Mouse (Mus musculus): ENCODE measurements around the gene Pdcd1. TPM values are rescaled to one million over a fixed set of nuclear protein-coding genes. Genes with fewer than 3 reads are reported as not detected.
A peak's percentile ranks its signal among the peaks of the same experiment; 100 is the strongest.

The Pdcd1 gene
- polyA plus RNA-seq, 1 experiment from 2014 or later: not detected

GRCm38 (mm10) chr1:94057401-94057800 is 5.0 kb upstream of the Pdcd1 start:
- no peak overlapping the region for H3K27ac ChIP-seq
- H3K9ac ChIP-seq: no peak overlapping the region
- no peaks in the 10 kb centered on the region for H3K27me3 ChIP-seq (replicated peaks)
- no peak overlapping the region for H3K4me2 ChIP-seq (replicated peaks)
- no peak for ATAC-seq (ENCODE audit: low FRiP score, low read depth)
- no peaks in the 10 kb centered on the region for H3K4me1 ChIP-seq
- H3K4me3 ChIP-seq: no peak overlapping the region
- H3K9me3 ChIP-seq: no peaks in the 10 kb centered on the region
- no peaks in the 10 kb centered on the region for H3K36me3 ChIP-seq
- WGBS: 94% methylated on average over 2 of the region's 2 CpGs

GRCm38 (mm10) chr1:94055966-94056365 is 3.6 kb upstream of the Pdcd1 start:
- WGBS: 87% methylated on average over 3 of the region's 3 CpGs

GRCm38 (mm10) chr1:94054481-94054880 is 2.1 kb upstream of the Pdcd1 start:
- H3K9ac ChIP-seq: no peak overlapping the region
- H3K4me1 ChIP-seq: no peaks in the 10 kb centered on the region
- no peaks in the 10 kb centered on the region for H3K9me3 ChIP-seq
- H3K4me2 ChIP-seq (replicated peaks): no peak overlapping the region
- 74% methylated on average over 1 of the region's 1 CpGs for WGBS
- no peaks in the 10 kb centered on the region for H3K27me3 ChIP-seq (replicated peaks)
- no peaks in the 10 kb centered on the region for H3K36me3 ChIP-seq
- ATAC-seq (ENCODE audit: low FRiP score, low read depth): no peak
- H3K4me3 ChIP-seq: no peak overlapping the region
- H3K27ac ChIP-seq: no peak overlapping the region

More at GRCm38 (mm10) chr1:94055966-94056365, 3.6 kb upstream of the Pdcd1 start:
- no peak overlapping the region for H3K4me3 ChIP-seq
- no peak overlapping the region for H3K4me2 ChIP-seq (replicated peaks)
- no peaks in the 10 kb centered on the region for H3K9me3 ChIP-seq
- no peak overlapping the region for H3K27ac ChIP-seq
- no peak for ATAC-seq (ENCODE audit: low FRiP score, low read depth)
- no peaks in the 10 kb centered on the region for H3K27me3 ChIP-seq (replicated peaks)
- H3K9ac ChIP-seq: no peak overlapping the region
- no peaks in the 10 kb centered on the region for H3K4me1 ChIP-seq
- H3K36me3 ChIP-seq: no peaks in the 10 kb centered on the region

DNA sequence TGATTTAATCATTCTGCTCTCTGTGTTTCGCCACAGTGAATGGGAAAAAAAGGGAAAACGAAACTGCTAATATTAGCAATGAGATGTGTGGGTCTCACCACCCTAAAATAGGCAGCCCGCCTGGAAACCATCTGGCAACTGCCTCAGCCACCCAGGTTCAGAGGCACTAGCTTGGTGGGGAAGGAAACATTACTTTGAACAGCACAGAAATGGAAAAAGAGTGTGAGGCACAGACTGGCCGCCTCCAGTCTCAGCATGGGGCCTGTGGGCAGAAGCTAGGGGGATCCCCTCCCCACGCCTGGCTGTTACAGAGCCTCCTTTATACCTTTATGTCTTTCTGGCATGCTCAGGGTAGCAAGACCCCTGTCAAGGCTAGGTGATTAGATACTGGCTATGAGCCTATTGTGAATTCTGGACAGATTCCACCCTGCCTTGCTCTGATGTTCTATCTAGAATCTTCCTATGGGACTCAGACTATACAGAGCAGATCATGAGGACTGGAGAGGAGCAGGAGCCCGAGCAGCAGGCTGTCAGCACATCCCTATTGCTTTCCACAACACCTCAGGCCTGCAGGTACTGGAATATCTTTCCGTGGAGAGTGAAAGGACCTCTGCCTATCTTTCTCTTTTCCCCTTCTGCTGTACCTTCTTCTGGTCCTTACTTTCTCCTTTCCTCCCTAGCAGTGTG is 1.3 kb upstream of the Pdcd1 start:
- no peaks in the 10 kb centered on the region for H3K9me3 ChIP-seq
- H3K4me3 ChIP-seq: no peak overlapping the region
- no peaks in the 10 kb centered on the region for H3K4me1 ChIP-seq
- ATAC-seq (ENCODE audit: low FRiP score, low read depth): no peak
- no peak overlapping the region for H3K4me2 ChIP-seq (replicated peaks)
- H3K27ac ChIP-seq: no peak overlapping the region
- H3K9ac ChIP-seq: no peak overlapping the region
- no peaks in the 10 kb centered on the region for H3K36me3 ChIP-seq
- no peaks in the 10 kb centered on the region for H3K27me3 ChIP-seq (replicated peaks)
- WGBS: 70% methylated on average over 7 of the region's 7 CpGs

- H3K36me3 ChIP-seq: no peaks in the 10 kb centered on the region
- ATAC-seq (ENCODE audit: low FRiP score, low read depth): no peak
- H3K4me1 ChIP-seq: no peaks in the 10 kb centered on the region
- no peak overlapping the region for H3K27ac ChIP-seq
- H3K27me3 ChIP-seq (replicated peaks): no peaks in the 10 kb centered on the region
- H3K9me3 ChIP-seq: no peaks in the 10 kb centered on the region
- WGBS: 86% methylated on average over 5 of the region's 5 CpGs
- no peak overlapping the region for H3K4me2 ChIP-seq (replicated peaks)
- H3K9ac ChIP-seq: no peak overlapping the region
- no peak overlapping the region for H3K4me3 ChIP-seq
These were observed 1.2 kb downstream of the Pdcd1 start for GRCm38 (mm10) chr1:94051104-94051503.

- Histone ChIP-seq H3K4me2 (replicated peaks) (no peak overlapping the region), H3K4me3 (no peak overlapping the region), H3K4me1 (no peaks in the 10 kb centered on the region), H3K9ac (no peak overlapping the region), H3K9me3 (no peaks in the 10 kb centered on the region), H3K27ac (no peak overlapping the region), H3K27me3 (replicated peaks) (no peaks in the 10 kb centered on the region), H3K36me3 (no peaks in the 10 kb centered on the region)
- ATAC-seq (ENCODE audit: low FRiP score, low read depth): no peak
- 83% methylated on average over 4 of the region's 4 CpGs for WGBS
These were observed 5.8 kb downstream of the Pdcd1 start for GRCm38 (mm10) chr1:94046544-94046943.

GRCm38 (mm10) chr1:94045559-94045958 is 6.8 kb downstream of the Pdcd1 start:
- no peaks in the 10 kb centered on the region for H3K36me3 ChIP-seq
- no peak overlapping the region for H3K4me2 ChIP-seq (replicated peaks)
- H3K4me1 ChIP-seq: no peaks in the 10 kb centered on the region
- H3K27ac ChIP-seq: no peak overlapping the region
- ATAC-seq (ENCODE audit: low FRiP score, low read depth): no peak
- H3K9me3 ChIP-seq: no peaks in the 10 kb centered on the region
- WGBS: 75% methylated on average over 3 of the region's 3 CpGs
- H3K27me3 ChIP-seq (replicated peaks): no peaks in the 10 kb centered on the region
- no peak overlapping the region for H3K4me3 ChIP-seq
- no peak overlapping the region for H3K9ac ChIP-seq

- H3K9me3 ChIP-seq: no peaks in the 10 kb centered on the region
- no peak overlapping the region for H3K9ac ChIP-seq
- H3K4me2 ChIP-seq (replicated peaks): no peak overlapping the region
- 93% methylated on average over 2 of the region's 2 CpGs for WGBS
- no peak for ATAC-seq (ENCODE audit: low FRiP score, low read depth)
- H3K27ac ChIP-seq: no peak overlapping the region
- no peaks in the 10 kb centered on the region for H3K36me3 ChIP-seq
- H3K4me1 ChIP-seq: 0 out of 2 replicates have a peak, but pooled peaks cover 3% of the 10 kb centered on the region
- no peaks in the 10 kb centered on the region for H3K27me3 ChIP-seq (replicated peaks)
- H3K4me3 ChIP-seq: no peak overlapping the region
These were observed 12.0 kb downstream of the Pdcd1 start for GRCm38 (mm10) chr1:94040391-94040790.

DNA sequence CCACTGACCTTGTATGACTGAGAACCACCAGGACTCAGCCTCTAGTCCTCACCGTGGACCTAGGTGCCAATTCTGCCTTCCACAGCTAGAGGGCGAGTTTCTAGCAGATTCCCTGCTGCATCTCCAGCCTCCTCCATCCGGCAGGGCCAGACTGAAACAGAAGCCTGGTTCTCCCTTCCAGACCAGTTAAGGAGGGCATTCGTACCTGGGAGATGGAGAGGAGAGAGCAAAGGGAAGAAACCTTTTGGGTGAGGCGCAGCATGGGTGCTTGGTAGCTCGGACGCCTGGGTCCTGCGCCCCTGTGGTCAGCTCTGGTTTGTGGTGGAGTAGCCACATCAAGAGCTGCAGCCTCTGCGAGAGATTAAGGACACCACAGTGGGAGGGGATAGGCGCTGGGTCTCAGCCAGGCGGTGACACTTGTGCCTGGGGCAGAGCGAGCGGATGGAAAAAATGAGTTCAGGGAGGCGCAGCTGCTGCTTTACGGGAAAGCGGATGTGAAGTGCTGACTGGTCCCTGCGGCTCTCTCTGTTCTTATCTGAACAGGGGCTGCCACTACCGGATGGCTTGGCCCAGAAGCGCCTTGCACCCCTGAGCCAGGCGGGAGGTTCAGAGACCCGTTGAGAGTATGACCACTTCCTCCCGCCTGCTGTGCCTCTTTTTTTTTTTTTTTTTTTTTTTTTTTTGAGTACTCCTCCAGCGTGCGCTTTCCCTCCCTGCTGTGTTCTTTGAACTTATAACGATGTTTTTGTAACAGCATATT is 17.2 kb downstream of the Pdcd1 start:
- H3K9me3 ChIP-seq: no peaks in the 10 kb centered on the region
- H3K4me1 ChIP-seq: 0 out of 2 replicates have a peak, but pooled peaks cover 3% of the 10 kb centered on the region
- H3K27me3 ChIP-seq (replicated peaks): no peaks in the 10 kb centered on the region
- H3K9ac ChIP-seq: peak overlapping the region; percentile 57
- peak overlapping the region; percentile 30 for H3K4me3 ChIP-seq
- no peak overlapping the region for H3K27ac ChIP-seq
- no peaks in the 10 kb centered on the region for H3K36me3 ChIP-seq
- peak overlapping the region; percentile 70 for H3K4me2 ChIP-seq (replicated peaks)
- WGBS: 2% methylated on average over 24 of the region's 25 CpGs
- ATAC-seq (ENCODE audit: low FRiP score, low read depth): peak; percentile 94

- H3K9ac ChIP-seq: no peak overlapping the region
- H3K27me3 ChIP-seq (replicated peaks): no peaks in the 10 kb centered on the region
- no peak for ATAC-seq (ENCODE audit: low FRiP score, low read depth)
- H3K27ac ChIP-seq: no peak overlapping the region
- 92% methylated on average over 2 of the region's 2 CpGs for WGBS
- H3K9me3 ChIP-seq: no peaks in the 10 kb centered on the region
- no peaks in the 10 kb centered on the region for H3K36me3 ChIP-seq
- H3K4me1 ChIP-seq: 0 out of 2 replicates have a peak, but pooled peaks cover 3% of the 10 kb centered on the region
- H3K4me3 ChIP-seq: no peak overlapping the region
- H3K4me2 ChIP-seq (replicated peaks): no peak overlapping the region
These were observed 19.2 kb downstream of the Pdcd1 start for GRCm38 (mm10) chr1:94033075-94033602.

GRCm38 (mm10) chr1:94028741-94029140 is 23.6 kb downstream of the Pdcd1 start:
- Histone ChIP-seq H3K4me2 (replicated peaks) (no peak overlapping the region), H3K27me3 (replicated peaks) (no peaks in the 10 kb centered on the region), H3K4me3 (no peak overlapping the region), H3K27ac (no peak overlapping the region), H3K36me3 (no peaks in the 10 kb centered on the region), H3K4me1 (no peaks in the 10 kb centered on the region), H3K9me3 (no peaks in the 10 kb centered on the region), H3K9ac (no peak overlapping the region)
- ATAC-seq (ENCODE audit: low FRiP score, low read depth): no peak
- 93% methylated on average over 2 of the region's 2 CpGs for WGBS

DNA sequence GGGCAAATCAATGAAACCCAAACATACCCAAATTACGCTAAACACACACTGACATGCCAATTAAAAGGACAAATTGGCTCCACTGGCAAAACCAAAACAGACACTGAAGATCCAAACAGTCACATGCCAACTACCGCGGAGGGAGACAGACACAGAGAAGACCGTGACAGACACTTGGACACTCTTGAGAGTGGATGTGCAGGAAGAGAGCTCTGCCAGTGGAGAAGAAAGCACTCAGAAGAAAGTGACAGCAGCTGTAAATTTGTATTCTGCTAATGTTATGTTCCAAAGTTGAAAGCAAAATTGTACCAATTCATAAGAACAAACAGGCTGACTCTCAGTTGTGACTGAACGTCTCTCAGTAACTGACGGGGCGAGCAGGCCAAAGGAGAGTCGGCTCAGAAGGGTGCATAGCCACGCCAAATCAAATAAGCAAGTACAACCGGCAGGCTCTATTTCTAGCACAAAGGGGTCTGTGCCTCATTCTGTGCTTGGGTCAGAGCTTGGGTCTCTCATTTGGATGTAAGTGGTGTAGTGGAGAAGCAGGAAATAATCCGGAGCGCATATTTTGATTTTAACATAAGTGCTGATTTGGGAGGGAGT is 24.7 kb downstream of the Pdcd1 start:
- no peaks in the 10 kb centered on the region for H3K4me1 ChIP-seq
- H3K9me3 ChIP-seq: no peaks in the 10 kb centered on the region
- H3K4me3 ChIP-seq: no peak overlapping the region
- ATAC-seq (ENCODE audit: low FRiP score, low read depth): no peak
- H3K27ac ChIP-seq: no peak overlapping the region
- WGBS: 86% methylated on average over 12 of the region's 12 CpGs
- H3K27me3 ChIP-seq (replicated peaks): no peaks in the 10 kb centered on the region
- H3K36me3 ChIP-seq: no peaks in the 10 kb centered on the region
- no peak overlapping the region for H3K4me2 ChIP-seq (replicated peaks)
- H3K9ac ChIP-seq: no peak overlapping the region

All from neural tube, embryonic 12.5 days (tissue).